Mouse (Mus musculus): ENCODE data around the gene Tnfrsf26. TPM values are rescaled to one million over a fixed set of nuclear protein-coding genes. Genes with fewer than 3 reads are reported as not detected.
A peak's percentile ranks its signal among the peaks of the same experiment; 100 is the strongest.

Tnfrsf26 gene
- polyA plus RNA-seq, 1 experiment, result 1.4 TPM

GRCm38 (mm10) chr7:143599428-143600230 is 28.9 kb downstream of the Tnfrsf26 start, which contains the start of gene Cars:
TSS of gene Cars (minus strand) at chr7:143600090.
- peak; percentile 85 for DNase-seq (ENCODE audit: low spot score)

- DNase-seq (ENCODE audit: low spot score), result no peak
These were observed 33.7 kb downstream of the Tnfrsf26 start for GRCm38 (mm10) chr7:143594865-143595264.

GRCm38 (mm10) chr7:143592255-143592654 is 36.3 kb downstream of the Tnfrsf26 start:
- DNase-seq (ENCODE audit: low spot score), result no peak

GRCm38 (mm10) chr7:143588006-143588405 is 40.5 kb downstream of the Tnfrsf26 start:
- no peak for DNase-seq (ENCODE audit: low spot score)

- no peak for DNase-seq (ENCODE audit: low spot score)
These were observed 40.9 kb downstream of the Tnfrsf26 start for GRCm38 (mm10) chr7:143587586-143587985.

GRCm38 (mm10) chr7:143583956-143584355 is 44.6 kb downstream of the Tnfrsf26 start:
- peak; percentile 43 for DNase-seq (ENCODE audit: low spot score)

- no peak for DNase-seq (ENCODE audit: low spot score)
These were observed 45.5 kb downstream of the Tnfrsf26 start for GRCm38 (mm10) chr7:143583025-143583424.

GRCm38 (mm10) chr7:143575751-143576150 is 52.8 kb downstream of the Tnfrsf26 start:
- DNase-seq (ENCODE audit: low spot score), result no peak

GRCm38 (mm10) chr7:143565648-143566039 is 62.9 kb downstream of the Tnfrsf26 start:
- DNase-seq (ENCODE audit: low spot score), result no peak

- no peak for DNase-seq (ENCODE audit: low spot score)
These were observed 63.4 kb downstream of the Tnfrsf26 start for GRCm38 (mm10) chr7:143565015-143565647.

- DNase-seq (ENCODE audit: low spot score), result no peak
These were observed 64.7 kb downstream of the Tnfrsf26 start for GRCm38 (mm10) chr7:143563787-143564186.

Other genes starting within 250 kb of the Tnfrsf26 start
- gene Cdkn1c, start 167.7 kb downstream of the Tnfrsf26 start, polyA plus RNA-seq (2012; rRNA removed), result 17.5 TPM in 2 replicates
- gene Slc22a18, start 155.0 kb downstream of the Tnfrsf26 start, polyA plus RNA-seq (2012; rRNA removed), result 17.8 and 19.0 TPM in 2 replicates
- gene Phlda2, start 125.6 kb downstream of the Tnfrsf26 start, polyA plus RNA-seq (2012; rRNA removed), result 25.1 and 28.0 TPM in 2 replicates
- 133 and 136 TPM in 2 replicates for gene Nap1l4, start 79.6 kb downstream of the Tnfrsf26 start, polyA plus RNA-seq (2012; rRNA removed)
- gene Cars, start 28.6 kb downstream of the Tnfrsf26 start, polyA plus RNA-seq (2012; rRNA removed), result 29.1 and 30.1 TPM in 2 replicates
- 8.3 and 9.4 TPM in 2 replicates for gene Tnfrsf22, start 20.9 kb upstream of the Tnfrsf26 start, polyA plus RNA-seq (2012; rRNA removed)
- 5.6 and 6.8 TPM in 2 replicates for gene Tnfrsf23, start 57.1 kb upstream of the Tnfrsf26 start, polyA plus RNA-seq (2012; rRNA removed)
- gene Osbpl5, start 128.3 kb upstream of the Tnfrsf26 start, polyA plus RNA-seq (2012; rRNA removed), result 67.2 and 73.7 TPM in 2 replicates
- gene Mrgprg, start 138.3 kb upstream of the Tnfrsf26 start, polyA plus RNA-seq (2012; rRNA removed), result 0.08 TPM in 1 of 2 replicates, not detected in the other
- 1.2 and 2.1 TPM in 2 replicates for gene Mrgpre, start 155.8 kb upstream of the Tnfrsf26 start, polyA plus RNA-seq (2012; rRNA removed)
- 9.7 and 11.3 TPM in 2 replicates for gene Nadsyn1, start 194.1 kb upstream of the Tnfrsf26 start, polyA plus RNA-seq (2012; rRNA removed)
- gene Dhcr7, start 194.4 kb upstream of the Tnfrsf26 start, polyA plus RNA-seq (2012; rRNA removed), result 30.5 and 37.0 TPM in 2 replicates
- not detected in 2 replicates for gene Gm498, start 238.1 kb upstream of the Tnfrsf26 start, polyA plus RNA-seq (2012; rRNA removed)

Data from urinary bladder, adult 2 months (tissue).